Mouse (Mus musculus) liver, adult 2 months (tissue): ENCODE results near the gene Skap1.

Source experiments
- CTCF ChIP-seq: fragments of 200-500 bp; IDR thresholded peaks from 2 replicates; pipeline ENCODE4 v1.5.1; 2011; ENCODE audit warnings: low read depth, low read length, control low read depth
- POLR2A ChIP-seq: fragments of 200-500 bp; IDR thresholded peaks from 2 replicates; pipeline ENCODE4 v1.6.1; 2011; ENCODE audit warnings: low read length, control low read depth; ENCODE audit not compliant: insufficient read depth; ENCODE audit errors: extremely low read depth

- TF ChIP-seq POLR2A (no peak), CTCF (no peak)
Observed at GRCm38 (mm10) chr11:96644969-96645368, 180.6 kb downstream of the Skap1 start.
